Mouse (Mus musculus): ENCODE measurements around the gene Wnt10b. TPM values are rescaled to one million over a fixed set of nuclear protein-coding genes. Genes with fewer than 3 reads are reported as not detected.
"Not testable (repeated sequence)": the region's sequence is repeated elsewhere in the genome, so short reads cannot be mapped to it uniquely, and the experiment has no call there.

Gene Wnt10b
- polyA plus RNA-seq (2016; fragmentation: Nextera tagmentation; extraction: Ambion mirVana), result 0.09 TPM in 1 of 2 replicates, not detected in the other

DNA sequence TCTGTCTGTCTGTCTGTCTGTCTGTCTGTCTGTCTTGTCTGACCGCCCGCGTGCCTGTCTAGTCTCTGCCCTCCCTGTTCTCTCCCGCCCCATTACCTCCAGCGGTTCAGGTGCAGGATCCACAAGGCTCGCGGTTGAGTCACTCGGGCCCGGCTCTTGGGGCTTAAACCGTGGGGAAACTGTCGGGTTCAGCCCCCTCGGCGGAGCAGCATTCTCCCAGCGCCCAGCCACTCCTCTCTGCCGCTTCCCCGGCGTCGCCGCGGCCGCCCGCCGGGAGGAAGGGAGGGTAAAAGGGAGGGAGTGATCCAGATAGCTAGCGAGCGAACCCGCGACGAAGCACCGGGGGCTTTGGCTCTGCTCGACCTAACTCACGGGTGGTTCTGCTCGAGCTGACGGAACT is at the start of gene Wnt10b:
Wnt10b (minus strand) TSS at position 389 of the 400 bp plus-strand sequence.
- Histone ChIP-seq H3K27ac (no peak within 1 kb of the TSS; the same call in 1 of the 2 replicates), H3K4me1 (peaks cover 52% of the 10 kb centered on the region), H3K4me3 (peak within 1 kb of the TSS; percentile 50), H3K27me3 (ENCODE audit: insufficient read depth, poor library complexity, severe bottlenecking) (peaks cover 100% of the 10 kb centered on the region), H3K36me3 (no peaks in the 10 kb centered on the region), H3K9me3 (no peaks in the 10 kb centered on the region)
- no peak for DNase-seq (ENCODE audit: low spot score)
- 2% methylated on average over 33 of the region's 33 CpGs for WGBS

DNA sequence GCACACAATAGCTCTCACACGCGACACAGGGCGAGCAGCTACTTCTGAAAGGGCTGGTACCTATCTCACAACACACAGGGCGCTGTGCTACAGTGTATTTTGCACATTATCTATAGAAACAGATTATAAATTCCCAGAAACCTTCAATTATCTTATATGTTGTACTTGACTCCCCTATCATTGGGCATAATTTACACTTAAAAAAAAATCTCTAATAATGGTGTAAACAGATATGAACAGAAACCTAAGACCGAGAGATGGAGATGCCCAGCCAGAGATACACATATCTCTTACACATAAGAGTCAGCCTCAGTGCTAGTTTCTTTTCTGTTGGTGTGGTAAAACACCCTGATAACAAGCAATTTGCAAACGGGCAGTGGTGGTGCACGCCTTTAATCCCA is 49.7 kb upstream of the Wnt10b start:
- Histone ChIP-seq H3K9me3 (no peaks in the 10 kb centered on the region), H3K27ac (no peak overlapping the region), H3K4me1 (peaks cover 16% of the 10 kb centered on the region), H3K36me3 (peaks cover 40% of the 10 kb centered on the region), H3K27me3 (ENCODE audit: insufficient read depth, poor library complexity, severe bottlenecking) (no peaks in the 10 kb centered on the region), H3K4me3 (no peak overlapping the region)
- 73% methylated on average over 7 of the region's 7 CpGs for WGBS
- no peak for DNase-seq (ENCODE audit: low spot score)

DNA sequence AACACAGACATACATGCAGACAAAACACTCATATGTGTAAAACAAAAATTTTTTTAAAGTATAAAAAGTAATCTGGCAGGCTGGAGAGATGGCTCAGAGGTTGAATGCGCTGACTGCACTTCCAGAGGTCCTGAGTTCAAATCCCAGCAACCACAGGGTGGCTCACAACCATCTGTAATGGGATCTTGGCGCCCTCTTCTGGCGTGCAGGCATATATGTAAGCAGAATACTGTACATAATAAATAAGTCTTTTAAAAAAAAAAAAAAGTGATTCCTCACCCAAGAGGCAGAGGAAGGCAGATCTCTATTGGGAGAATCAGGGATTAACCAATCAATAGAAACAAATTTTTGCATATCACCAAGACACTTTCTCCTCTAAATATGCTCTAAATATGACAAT is 45.5 kb upstream of the Wnt10b start:
- Histone ChIP-seq H3K27ac (no peak overlapping the region), H3K27me3 (ENCODE audit: insufficient read depth, poor library complexity, severe bottlenecking) (no peaks in the 10 kb centered on the region), H3K4me1 (peaks cover 15% of the 10 kb centered on the region; the same call in 1 of the 2 replicates), H3K36me3 (peaks cover 69% of the 10 kb centered on the region), H3K9me3 (no peaks in the 10 kb centered on the region), H3K4me3 (no peak overlapping the region)
- WGBS, result 55% methylated on average over 3 of the region's 3 CpGs
- DNase-seq (ENCODE audit: low spot score), result no peak

DNA sequence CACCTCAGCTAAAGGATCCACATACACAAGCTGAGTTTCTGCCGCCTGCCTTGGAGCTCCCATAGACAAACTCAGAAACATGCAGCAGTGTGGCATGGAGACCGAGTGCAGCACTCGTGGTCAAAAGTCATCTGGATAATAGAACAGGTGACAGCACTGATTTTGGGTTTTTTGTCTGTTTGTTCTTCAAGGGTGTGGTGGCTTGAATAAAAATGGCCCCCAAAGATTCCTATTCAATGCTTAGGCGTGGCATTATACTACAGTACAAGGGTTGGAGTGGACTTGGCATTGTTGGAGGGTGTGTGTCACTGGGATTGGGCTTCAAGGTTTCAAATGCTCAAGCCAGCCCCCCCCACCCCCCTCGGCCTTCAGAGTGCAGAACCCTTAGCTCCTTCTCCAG is 44.2 kb upstream of the Wnt10b start:
- no peak overlapping the region for H3K4me3 ChIP-seq
- whole genome bisulfite sequencing, result 92% methylated on average over 5 of the region's 5 CpGs
- H3K4me1 ChIP-seq, result peaks cover 15% of the 10 kb centered on the region; the same call in 1 of the 2 replicates
- H3K27me3 ChIP-seq (ENCODE audit: insufficient read depth, poor library complexity, severe bottlenecking), result no peaks in the 10 kb centered on the region
- no peaks in the 10 kb centered on the region for H3K9me3 ChIP-seq
- H3K27ac ChIP-seq, result no peak overlapping the region
- H3K36me3 ChIP-seq, result peaks cover 68% of the 10 kb centered on the region
- DNase-seq (ENCODE audit: low spot score), result no peak

DNA sequence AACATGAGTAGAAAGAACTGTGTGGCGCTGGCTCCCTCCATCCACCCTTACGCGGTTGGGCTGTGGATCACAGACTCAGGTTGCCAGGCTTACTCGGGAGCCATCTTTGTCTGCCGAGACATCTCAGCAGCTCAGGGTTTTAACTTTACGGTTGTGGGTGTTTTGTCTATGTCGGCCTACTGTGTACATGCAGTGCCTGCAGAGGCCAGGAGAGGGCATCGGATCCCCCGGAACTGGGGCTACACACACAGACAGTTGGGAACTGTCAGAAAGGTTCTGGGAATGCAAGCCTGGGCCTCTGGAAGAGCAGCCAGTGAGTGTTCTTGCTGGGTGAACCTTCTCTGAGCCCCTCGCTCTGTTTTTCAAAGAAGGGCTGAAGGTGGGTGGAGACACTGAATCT is 43.5 kb upstream of the Wnt10b start:
- DNase-seq (ENCODE audit: low spot score), result no peak
- Histone ChIP-seq H3K27ac (no peak overlapping the region), H3K36me3 (peaks cover 75% of the 10 kb centered on the region)

DNA sequence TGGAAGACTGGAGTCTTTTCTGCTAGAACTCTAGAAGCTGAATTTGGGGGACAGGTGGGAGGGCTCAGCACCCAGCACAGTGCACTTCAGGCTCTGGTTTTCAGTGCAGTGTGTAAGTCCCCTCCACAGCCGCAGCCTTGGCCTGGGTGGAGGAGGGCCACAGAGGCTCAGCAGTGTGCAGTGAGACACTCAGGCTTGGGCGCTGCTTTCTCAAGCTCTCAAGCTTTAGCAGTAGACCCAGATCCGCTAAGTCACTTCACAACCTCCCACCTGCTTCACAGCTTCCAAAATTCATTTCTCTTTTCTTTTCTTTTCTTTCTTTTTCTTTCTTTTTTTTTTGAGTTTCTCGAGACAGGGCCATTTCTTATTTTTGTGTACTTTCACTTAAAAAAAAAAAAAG is 43.0 kb upstream of the Wnt10b start:
- Histone ChIP-seq H3K9me3 (no peaks in the 10 kb centered on the region), H3K4me3 (no peak overlapping the region), H3K27me3 (ENCODE audit: insufficient read depth, poor library complexity, severe bottlenecking) (no peaks in the 10 kb centered on the region), H3K27ac (0 out of 2 replicates have a peak overlapping the region, but pooled peaks have one; percentile 19), H3K4me1 (peaks cover 12% of the 10 kb centered on the region; the same call in 1 of the 2 replicates), H3K36me3 (peaks cover 77% of the 10 kb centered on the region)
- 76% methylated on average over 4 of the region's 4 CpGs for WGBS
- DNase-seq (ENCODE audit: low spot score), result no peak

More for the DNA sequence above, 43.5 kb upstream of the Wnt10b start:
- Histone ChIP-seq H3K9me3 (no peaks in the 10 kb centered on the region), H3K4me3 (no peak overlapping the region), H3K27me3 (ENCODE audit: insufficient read depth, poor library complexity, severe bottlenecking) (no peaks in the 10 kb centered on the region), H3K4me1 (peaks cover 12% of the 10 kb centered on the region; the same call in 1 of the 2 replicates)
- 34% methylated on average over 10 of the region's 10 CpGs for WGBS

DNA sequence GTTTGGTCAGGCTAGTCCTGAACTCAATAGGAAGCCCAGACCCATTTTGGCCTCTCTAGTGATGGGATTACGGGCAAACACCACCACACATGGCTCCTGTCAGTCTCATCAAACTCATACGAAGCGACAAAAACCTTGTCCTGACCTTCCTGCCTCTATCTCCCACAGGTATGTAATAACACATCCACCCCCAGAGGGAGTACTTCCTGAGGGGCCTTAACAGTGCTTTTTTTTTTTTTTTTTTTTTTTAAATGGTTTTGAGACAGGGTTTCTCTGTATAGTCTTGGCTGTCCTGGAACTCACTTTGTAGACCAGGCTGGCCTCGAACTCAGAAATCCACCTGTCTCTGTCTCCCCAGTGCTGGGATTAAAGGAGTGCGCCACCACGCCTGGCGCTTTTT is 40.2 kb upstream of the Wnt10b start:
- Histone ChIP-seq H3K4me1 (peaks cover 12% of the 10 kb centered on the region; the same call in 1 of the 2 replicates), H3K27me3 (ENCODE audit: insufficient read depth, poor library complexity, severe bottlenecking) (no peaks in the 10 kb centered on the region), H3K27ac (no peak overlapping the region), H3K4me3 (no peak overlapping the region), H3K36me3 (peaks cover 75% of the 10 kb centered on the region), H3K9me3 (no peaks in the 10 kb centered on the region)
- DNase-seq (ENCODE audit: low spot score), result no peak
- WGBS, result 91% methylated on average over 7 of the region's 7 CpGs

DNA sequence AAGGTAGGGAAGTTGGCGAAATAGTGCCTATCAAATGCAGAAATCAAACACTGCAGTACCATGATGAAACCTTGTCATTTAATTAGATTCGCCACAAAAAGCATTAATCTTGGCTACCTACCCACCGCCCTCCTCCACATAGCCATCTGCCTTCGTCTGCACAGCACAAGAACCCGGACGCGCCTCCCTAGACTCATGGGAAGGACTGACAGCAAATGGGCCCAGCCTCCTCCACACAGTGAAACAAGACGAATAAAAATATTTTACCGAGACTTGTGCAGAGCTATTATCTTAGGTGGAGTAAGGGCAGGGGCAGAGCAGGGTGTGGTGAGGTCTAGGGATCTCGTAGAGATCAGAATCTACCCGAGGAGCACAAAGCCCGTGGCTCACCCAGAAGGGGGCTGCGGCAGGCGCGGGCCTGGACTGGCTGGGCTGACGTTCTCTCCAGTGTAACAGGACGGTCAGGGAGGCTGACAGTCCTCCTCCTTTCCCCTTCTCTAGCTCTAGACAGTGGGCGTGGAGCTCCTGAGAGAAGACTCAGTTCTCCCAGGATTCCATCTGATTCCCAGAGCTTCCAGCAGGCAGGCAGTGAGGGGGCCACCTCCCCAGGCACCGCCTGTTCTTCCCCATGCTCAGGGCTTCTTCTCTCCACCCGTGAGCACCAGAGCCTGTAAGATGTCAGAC is 34.9 kb upstream of the Wnt10b start:
- WGBS, result 84% methylated on average over 20 of the region's 20 CpGs
- H3K9me3 ChIP-seq, result no peaks in the 10 kb centered on the region
- no peak overlapping the region for H3K4me3 ChIP-seq
- H3K36me3 ChIP-seq, result peaks cover 60% of the 10 kb centered on the region
- H3K27me3 ChIP-seq (ENCODE audit: insufficient read depth, poor library complexity, severe bottlenecking), result peaks cover 30% of the 10 kb centered on the region
- peaks cover 22% of the 10 kb centered on the region for H3K4me1 ChIP-seq
- no peak overlapping the region for H3K27ac ChIP-seq
- no peak for DNase-seq (ENCODE audit: low spot score)

DNA sequence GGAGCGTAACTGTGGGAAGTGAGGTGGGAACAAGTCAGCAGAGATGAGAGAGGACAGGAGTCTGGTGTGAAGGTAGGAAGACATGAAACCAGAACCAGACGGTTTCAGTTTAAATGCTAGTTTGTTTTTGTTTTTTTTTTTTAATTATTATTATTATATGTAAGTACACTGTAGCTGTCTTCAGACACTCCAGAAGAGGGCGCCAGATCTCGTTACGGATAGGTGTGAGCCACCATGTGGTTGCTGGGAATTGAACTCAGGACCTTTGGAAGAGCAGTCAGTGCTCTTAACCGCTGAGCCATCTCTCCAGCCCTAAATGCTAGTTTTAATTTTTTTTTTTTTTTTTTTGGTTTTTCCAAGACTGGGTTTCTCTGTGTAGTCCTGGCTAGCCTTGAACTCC is 32.3 kb upstream of the Wnt10b start:
- H3K27ac ChIP-seq; H3K9me3 ChIP-seq; H3K4me3 ChIP-seq; DNase-seq (ENCODE audit: low spot score): not testable (repeated sequence)
- Histone ChIP-seq H3K27me3 (ENCODE audit: insufficient read depth, poor library complexity, severe bottlenecking) (peaks cover 57% of the 10 kb centered on the region), H3K4me1 (peaks cover 48% of the 10 kb centered on the region), H3K36me3 (peaks cover 42% of the 10 kb centered on the region)
- WGBS, result 69% methylated on average over 6 of the region's 6 CpGs

DNA sequence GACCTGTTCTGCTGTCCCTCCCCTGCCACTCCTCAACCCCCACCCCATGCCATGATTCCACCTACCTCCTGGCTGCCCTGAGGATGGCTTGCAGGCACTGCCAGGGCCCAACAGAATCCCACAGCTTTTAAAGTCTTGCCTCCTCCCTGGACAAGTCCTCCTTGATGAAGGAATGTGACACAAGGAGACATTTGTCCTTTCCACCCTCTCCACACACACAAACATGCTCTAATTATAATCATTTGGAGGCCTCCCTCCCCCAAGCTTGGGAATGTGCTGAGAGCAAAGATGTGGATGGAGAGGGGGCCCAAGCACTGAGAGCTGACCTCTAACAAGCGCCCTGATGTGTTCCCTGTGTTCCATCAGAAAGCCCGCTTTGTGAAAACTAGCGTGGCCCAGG is 31.4 kb upstream of the Wnt10b start, which contains the start of gene Ddn:
Ddn (minus strand) TSS at position 101 of the 400 bp plus-strand sequence.
- Histone ChIP-seq H3K4me1 (peaks cover 48% of the 10 kb centered on the region), H3K4me3 (peak within 1 kb of the TSS; percentile 63), H3K36me3 (peaks cover 36% of the 10 kb centered on the region), H3K9me3 (no peaks in the 10 kb centered on the region), H3K27ac (0 out of 2 replicates have a peak within 1 kb of the TSS, but pooled peaks have one; percentile 36), H3K27me3 (ENCODE audit: insufficient read depth, poor library complexity, severe bottlenecking) (peaks cover 65% of the 10 kb centered on the region)
- no peak for DNase-seq (ENCODE audit: low spot score)
- 36% methylated on average over 3 of the region's 3 CpGs for WGBS

DNA sequence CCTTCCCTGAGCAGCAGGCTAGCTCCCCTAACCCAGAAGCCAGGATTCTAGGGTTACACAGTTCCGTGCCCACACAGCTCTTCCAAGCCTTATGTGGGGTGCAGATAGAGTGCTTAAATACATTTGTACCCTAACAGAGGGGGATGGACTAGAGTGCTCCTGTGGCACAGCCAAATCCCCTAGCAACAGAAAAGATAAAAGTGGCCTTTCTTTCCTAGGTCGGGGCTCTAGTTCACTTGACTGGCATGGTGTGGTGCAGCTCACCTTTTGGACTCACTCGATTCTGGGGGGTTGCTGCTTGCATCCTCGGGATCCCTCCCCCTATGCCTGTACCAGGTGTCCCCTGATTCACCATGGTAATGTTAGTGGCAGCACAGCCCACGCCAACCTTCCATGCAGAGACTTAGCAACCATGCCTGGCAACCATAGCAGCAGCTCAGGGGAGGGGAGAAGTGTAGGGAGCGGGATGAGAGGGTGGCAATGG is 30.7 kb upstream of the Wnt10b start:
- Histone ChIP-seq H3K9me3 (no peaks in the 10 kb centered on the region), H3K4me1 (peaks cover 53% of the 10 kb centered on the region), H3K4me3 (peak overlapping the region; percentile 63), H3K27me3 (ENCODE audit: insufficient read depth, poor library complexity, severe bottlenecking) (peaks cover 72% of the 10 kb centered on the region), H3K36me3 (peaks cover 29% of the 10 kb centered on the region), H3K27ac (0 out of 2 replicates have a peak overlapping the region, but pooled peaks have one; percentile 36)
- no peak for DNase-seq (ENCODE audit: low spot score)
- WGBS, result 9% methylated on average over 6 of the region's 6 CpGs

DNA sequence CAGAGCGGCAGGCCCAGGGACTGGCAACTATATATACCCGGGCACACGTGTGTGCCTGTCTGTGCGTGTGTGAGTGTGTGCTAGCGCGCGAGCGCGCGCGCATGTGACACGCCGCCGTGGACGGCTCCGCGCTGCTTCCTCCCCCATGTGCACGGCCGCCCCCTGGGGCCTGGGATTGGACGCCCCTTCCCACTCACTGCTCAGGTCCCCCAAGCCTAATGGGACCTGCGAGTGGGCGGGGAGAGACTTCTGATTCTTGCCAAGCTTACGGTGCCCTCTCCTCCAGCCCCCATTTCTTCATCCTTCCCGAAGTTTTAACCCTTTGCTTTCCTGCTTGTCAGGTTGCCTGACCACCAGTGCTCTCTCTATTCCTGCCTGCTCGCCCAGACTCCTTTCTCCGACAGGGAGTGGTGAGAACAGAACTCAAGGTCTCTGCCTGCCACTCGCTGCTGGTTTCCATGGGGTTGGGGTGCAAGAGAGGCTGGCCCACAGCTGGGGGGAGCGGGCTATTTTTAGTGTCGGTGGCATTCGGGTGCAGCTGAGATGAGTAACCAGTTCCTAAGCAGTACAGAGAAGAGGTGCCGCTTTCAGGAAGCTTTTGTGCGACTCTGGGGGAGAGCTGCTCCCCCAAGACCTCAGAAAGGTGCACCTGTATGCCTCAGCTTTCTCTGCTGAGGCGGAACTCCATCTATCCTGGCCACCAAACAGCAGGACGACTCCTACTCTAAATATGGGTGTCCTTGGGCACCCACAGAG is 30.1 kb upstream of the Wnt10b start:
- H3K27ac ChIP-seq, result peak overlapping the region; percentile 36; the same call in 1 of the 2 replicates
- H3K4me1 ChIP-seq, result peaks cover 59% of the 10 kb centered on the region
- peaks cover 23% of the 10 kb centered on the region for H3K36me3 ChIP-seq
- peak overlapping the region; percentile 63 for H3K4me3 ChIP-seq
- no peaks in the 10 kb centered on the region for H3K9me3 ChIP-seq
- peaks cover 78% of the 10 kb centered on the region for H3K27me3 ChIP-seq (ENCODE audit: insufficient read depth, poor library complexity, severe bottlenecking)
- no peak for DNase-seq (ENCODE audit: low spot score)
- under 1% methylated on average over 33 of the region's 34 CpGs for WGBS

Data from heart, embryonic 10.5 days (tissue).